Mouse (Mus musculus): ENCODE data around the gene Gpsm1.

GRCm38 (mm10) chr2:26298208-26298855 is 17.0 kb upstream of the Gpsm1 start:
- TF ChIP-seq POLR2A (IDR thresholded peaks at IDR 0.05; ENCODE audit: insufficient read depth, low read depth, low read length) (no peak), CTCF (IDR thresholded peaks at IDR 0.05; ENCODE audit: insufficient read depth, low read depth, low read length) (no peak)
